Mouse (Mus musculus) CH12.LX (cell line): ENCODE data around the gene C77080. TPM values are rescaled to one million over a fixed set of nuclear protein-coding genes. Genes with fewer than 3 reads are reported as not detected.

Experiments used
- DNase-seq: peaks from one replicate; pipeline ENCODE4 v3.0.0-alpha.2; 2013; ENCODE audit errors: extremely low read depth
- H3K27ac ChIP-seq: 2 replicates; pipeline ENCODE4 v1.5.1; 2012; ENCODE audit warnings: low read depth, mild to moderate bottlenecking, control low read depth, moderate library complexity; ENCODE audit not compliant: insufficient read depth
- H3K27me3 ChIP-seq: replicated peaks from 2 replicates; pipeline ENCODE3; 2012; ENCODE audit warnings: inconsistent platforms
- H3K36me3 ChIP-seq, 2 experiments: replicated peaks in 1 of 2; 2 replicates each; pipeline versions ENCODE3 to v1.6.1; 2012; ENCODE audit warnings: inconsistent platforms in 1 of 2, low read length in 1 of 2, mild to moderate bottlenecking in 1 of 2, mixed read lengths in 1 of 2, moderate library complexity in 1 of 2; ENCODE audit not compliant: control insufficient read depth in 1 of 2, insufficient read depth in 1 of 2
- H3K4me1 ChIP-seq, 2 experiments: 2 replicates each; pipeline ENCODE4 v1.6.1; 2012; ENCODE audit warnings: inconsistent platforms in 1 of 2, moderate library complexity in 1 of 2; ENCODE audit not compliant: insufficient read depth in 2 of 2, control insufficient read depth in 1 of 2
- H3K4me2 ChIP-seq: 2 replicates; pipeline ENCODE4 v1.6.1; 2012; ENCODE audit warnings: low read depth, mild to moderate bottlenecking, control low read depth; ENCODE audit not compliant: poor library complexity, insufficient read depth, severe bottlenecking
- H3K4me3 ChIP-seq, 3 experiments: fragments of 150-350 bp in 1 of 3; sonication (generic) in 1 of 3; replicated peaks in 1 of 3; 2 replicates each; pipeline versions ENCODE3 to v1.5.1; 2011 to 2012; ENCODE audit warnings: low read depth in 2 of 3, low read length in 2 of 3, mild to moderate bottlenecking in 2 of 3, moderate library complexity in 2 of 3, control low read depth in 1 of 3, improper control_type of control experiment in 1 of 3, inconsistent platforms in 1 of 3, mixed read lengths in 1 of 3; ENCODE audit not compliant: poor library complexity in 1 of 3
- H3K79me2 ChIP-seq: replicated peaks from 2 replicates; pipeline ENCODE4 v1.6.1; 2012; ENCODE audit warnings: mild to moderate bottlenecking, moderate library complexity; ENCODE audit not compliant: control insufficient read depth, poor library complexity, insufficient read depth, severe bottlenecking; ENCODE audit errors: extremely low read depth
- H3K9ac ChIP-seq: 2 replicates; pipeline ENCODE4 v1.6.1; 2012; ENCODE audit warnings: low read depth, mild to moderate bottlenecking, control low read depth, moderate library complexity; ENCODE audit not compliant: insufficient read depth
- H3K9me3 ChIP-seq: replicated peaks from 2 replicates; pipeline ENCODE3; 2012; ENCODE audit warnings: low read length, inconsistent platforms, mixed read lengths
- CHD2 ChIP-seq: IDR thresholded peaks from 2 replicates; pipeline ENCODE4 v1.6.1; 2011; ENCODE audit warnings: low read length, improper control_type of control experiment
- EP300 ChIP-seq: IDR thresholded peaks from 2 replicates; pipeline ENCODE4 v1.6.1; 2011; ENCODE audit warnings: low read length, improper control_type of control experiment
- ETS1 ChIP-seq: conservative IDR thresholded peaks from 2 replicates; pipeline ENCODE4 v1.6.1; 2012; ENCODE audit warnings: low read depth, mild to moderate bottlenecking, inconsistent platforms, low read length, improper control_type of control experiment, moderate library complexity
- JUN ChIP-seq: IDR thresholded peaks from 2 replicates; pipeline ENCODE4 v1.6.1; 2011; ENCODE audit warnings: low read depth, mild to moderate bottlenecking, low read length, improper control_type of control experiment, moderate library complexity; ENCODE audit not compliant: insufficient read depth
- KAT2A ChIP-seq: IDR thresholded peaks from 2 replicates; pipeline ENCODE4 v1.6.1; 2012; ENCODE audit warnings: low read length, improper control_type of control experiment, inconsistent platforms; ENCODE audit not compliant: insufficient replicate concordance
- MXI1 ChIP-seq: IDR thresholded peaks from 2 replicates; pipeline ENCODE4 v1.6.1; 2011; ENCODE audit warnings: mild to moderate bottlenecking, low read depth, low read length, improper control_type of control experiment
- NELFE ChIP-seq: IDR thresholded peaks from 2 replicates; pipeline ENCODE4 v1.6.1; 2011; ENCODE audit warnings: low read depth, low read length, improper control_type of control experiment
- NRF1 ChIP-seq: IDR thresholded peaks from 2 replicates; pipeline ENCODE4 v1.6.1; 2014; ENCODE audit warnings: low read depth, mild to moderate bottlenecking, inconsistent platforms, low read length, improper control_type of control experiment, moderate library complexity
- RAD21 ChIP-seq: IDR thresholded peaks from 2 replicates; pipeline ENCODE4 v1.6.1; 2011; ENCODE audit warnings: low read depth, mild to moderate bottlenecking, low read length, improper control_type of control experiment, moderate library complexity
- SIN3A ChIP-seq: IDR thresholded peaks from 2 replicates; pipeline ENCODE4 v1.6.1; 2012; ENCODE audit warnings: low read length, improper control_type of control experiment, inconsistent platforms
- SMC3 ChIP-seq: IDR thresholded peaks from 2 replicates; pipeline ENCODE4 v1.6.1; 2011; ENCODE audit warnings: low read depth, low read length, improper control_type of control experiment
- UBTF ChIP-seq: IDR thresholded peaks from 2 replicates; pipeline ENCODE4 v1.6.1; 2012; ENCODE audit warnings: low read depth, mild to moderate bottlenecking, inconsistent platforms, low read length, improper control_type of control experiment, moderate library complexity
- USF1 ChIP-seq: IDR thresholded peaks from 2 replicates; pipeline ENCODE4 v1.6.1; 2014; ENCODE audit warnings: low read depth, mild to moderate bottlenecking, inconsistent platforms, low read length, improper control_type of control experiment
- USF2 ChIP-seq: conservative IDR thresholded peaks from 2 replicates; pipeline ENCODE4 v1.6.1; 2011; ENCODE audit warnings: low read depth, low read length, improper control_type of control experiment
- ZC3H11A ChIP-seq: IDR thresholded peaks from 2 replicates; pipeline ENCODE4 v1.6.1; 2012; ENCODE audit warnings: low read depth, mild to moderate bottlenecking, inconsistent platforms, low read length, improper control_type of control experiment
- ZMIZ1 ChIP-seq: IDR thresholded peaks from 2 replicates; pipeline ENCODE4 v1.6.1; 2012; ENCODE audit warnings: low read depth, mild to moderate bottlenecking, inconsistent platforms, low read length, improper control_type of control experiment
- dilution Hi-C: fragments of 300-500 bp; cut with MboI; formaldehyde crosslinking; loops from 2 replicates; pipeline ENCODE4 v1.14.3; 2020; ENCODE audit warnings: low sequenced_read_pairs; ENCODE audit not compliant: extremely low pct_unique_long_range_greater_than_20kb, extremely low pct_ligation_motif_present
- in situ Hi-C: fragments of 300-500 bp; cut with MboI; formaldehyde crosslinking; loops from 3 replicates; pipeline ENCODE4 v1.14.3; 2019; ENCODE audit warnings: low sequenced_read_pairs, low pct_ligation_motif_present, low pct_unique_long_range_greater_than_20kb, mixed read lengths
- polyA plus RNA-seq: library from polyadenylated mRNA; unstranded; fragments of >175 nt; gene quantifications from 2 replicates; pipeline ENCODE4 v1.2.1, GENCODE M21; 2012; ENCODE audit warnings: low read depth; ENCODE audit not compliant: insufficient read length
- total RNA-seq, 2 experiments: library from RNA; depleted of rRNA; stranded (reverse); fragments of 300-350 nt in 1 of 2; fragments of >200 nt in 1 of 2; gene quantifications; 2 replicates each; pipeline ENCODE4 v1.2.3; 2012 to 2014

C77080 gene
- total and polyA plus RNA-seq, 3 experiments, result 0.38 to 1.1 TPM; not detected in 1

DNA sequence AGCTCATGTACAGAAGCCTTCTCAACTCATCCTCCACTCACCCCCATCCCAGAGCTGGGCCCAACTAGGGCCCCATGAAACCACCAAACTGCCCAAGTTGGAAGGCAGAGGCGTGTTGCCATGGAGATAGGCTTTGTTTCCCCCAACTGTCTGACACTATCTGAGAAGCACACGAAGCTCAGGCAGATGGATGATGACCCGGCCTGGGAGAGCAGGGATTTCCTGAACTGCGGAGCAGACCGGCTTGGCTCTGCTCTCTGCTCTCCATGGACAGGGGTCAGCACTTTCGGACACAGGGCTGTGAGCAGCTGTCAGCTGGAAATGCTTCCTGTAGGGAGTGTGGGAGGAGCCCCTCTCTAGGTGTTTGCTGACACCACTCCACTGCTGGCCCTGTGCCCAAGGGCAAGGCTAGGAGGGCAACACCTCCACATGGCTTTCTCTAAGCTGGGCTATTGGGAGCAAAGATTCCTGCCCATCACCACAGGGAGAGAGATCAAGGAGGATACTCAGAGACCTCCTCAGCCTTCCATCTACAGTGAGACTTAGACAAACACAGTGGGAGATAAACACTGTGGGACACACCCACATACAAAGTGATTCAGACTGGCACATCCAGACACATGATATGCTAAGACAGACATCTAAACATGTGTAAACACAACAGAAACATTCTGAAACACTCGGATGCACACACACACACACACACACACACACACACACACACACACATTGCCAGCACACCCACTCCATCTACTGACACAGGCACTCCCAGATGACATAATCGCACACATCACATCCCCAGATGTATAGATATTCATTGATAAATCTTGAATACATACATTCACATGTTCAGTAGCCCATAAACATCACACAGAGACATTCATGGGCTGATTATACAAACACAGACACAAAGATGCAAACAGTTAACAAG, 4.5 kb downstream of the C77080 start:
- no peak overlapping the region for H3K27ac ChIP-seq

GRCm38 (mm10) chr4:129254571-129254970, 6.6 kb downstream of the C77080 start:
- no peak overlapping the region for H3K27ac ChIP-seq
- no peak overlapping the region for H3K4me3 ChIP-seq
- no peaks in the 10 kb centered on the region for H3K79me2 ChIP-seq
- H3K9ac ChIP-seq, result no peak overlapping the region
- dilution Hi-C loops, result no loop called here
- no peak for DNase-seq
- H3K9me3 ChIP-seq, result no peaks in the 10 kb centered on the region
- TF ChIP-seq CHD2 (no peak), UBTF (no peak), NELFE (no peak), USF2 (no peak), ETS1 (no peak), SMC3 (no peak), EP300 (no peak), ZC3H11A (no peak), MXI1 (no peak), KAT2A (no peak), USF1 (no peak), SIN3A (no peak), NRF1 (no peak), ZMIZ1 (no peak), RAD21 (no peak)
- no peak overlapping the region for H3K4me2 ChIP-seq
- in situ Hi-C loops, result no loop called here
- peaks cover 16% of the 10 kb centered on the region for H3K27me3 ChIP-seq
- no peaks in the 10 kb centered on the region for H3K36me3 ChIP-seq
- peaks cover 0 to 29% of the 10 kb centered on the region in 2 experiments for H3K4me1 ChIP-seq

More for the DNA sequence above, 4.5 kb downstream of the C77080 start:
- dilution Hi-C loops, result no loop called here
- Histone ChIP-seq H3K4me3 (no peak overlapping the region), H3K36me3 (no peaks in the 10 kb centered on the region), H3K4me1 (peaks cover 8 to 35% of the 10 kb centered on the region in 2 experiments), H3K4me2 (no peak overlapping the region), H3K9ac (no peak overlapping the region), H3K9me3 (no peaks in the 10 kb centered on the region), H3K79me2 (no peaks in the 10 kb centered on the region), H3K27me3 (no peaks in the 10 kb centered on the region)
- in situ Hi-C loops, result loop anchor here (5.0 kb wide), 1 partner anchor 34 kb away; no protein-coding TSS in a partner anchor
- peak; percentile 44 for DNase-seq
- TF ChIP-seq JUN, result no peak
